Mouse (Mus musculus): ENCODE results near the gene Zfp523. TPM values are rescaled to one million over a fixed set of nuclear protein-coding genes. Genes with fewer than 3 reads are reported as not detected.

Gene Zfp523
- polyA plus RNA-seq, 1 experiment, result 71.9 TPM

- WGBS, result 95% methylated on average over 8 of the region's 8 CpGs
- no peak overlapping the region for H3K27ac ChIP-seq (ENCODE audit: insufficient read depth, low read length)
- 0 out of 2 replicates have a peak, but pooled peaks cover 8% of the 10 kb centered on the region for H3K4me1 ChIP-seq (ENCODE audit: control insufficient read depth, insufficient read depth, low read length)
These were observed 38.9 kb upstream of the Zfp523 start for GRCm38 (mm10) chr17:28138013-28138412.

GRCm38 (mm10) chr17:28138685-28139084 lies 38.2 kb upstream of the Zfp523 start:
- Histone ChIP-seq H3K27me3 (ENCODE audit: control insufficient read depth, insufficient read depth, low read length) (peaks cover 1% of the 10 kb centered on the region; the same call in 1 of the 2 replicates), H3K4me1 (ENCODE audit: control insufficient read depth, insufficient read depth, low read length) (0 out of 2 replicates have a peak, but pooled peaks cover 8% of the 10 kb centered on the region), H3K27ac (ENCODE audit: insufficient read depth, low read length) (no peak overlapping the region), H3K4me3 (replicated peaks; ENCODE audit: insufficient read depth, low read depth, low read length) (no peak overlapping the region)
- TF ChIP-seq POLR2A (IDR thresholded peaks at IDR 0.05; ENCODE audit: borderline replicate concordance, insufficient read depth, low read length) (no peak), CTCF (IDR thresholded peaks at IDR 0.05; ENCODE audit: borderline replicate concordance, insufficient read depth, low read depth, low read length) (no peak)
- DNase-seq, result no peak
- 79% methylated on average over 9 of the region's 9 CpGs for WGBS

More at GRCm38 (mm10) chr17:28138013-28138412, 38.9 kb upstream of the Zfp523 start:
- no peak overlapping the region for H3K4me3 ChIP-seq (replicated peaks; ENCODE audit: insufficient read depth, low read depth, low read length)
- no peak for DNase-seq
- H3K27me3 ChIP-seq (ENCODE audit: control insufficient read depth, insufficient read depth, low read length), result peaks cover 1% of the 10 kb centered on the region; the same call in 1 of the 2 replicates
- TF ChIP-seq CTCF (IDR thresholded peaks at IDR 0.05; ENCODE audit: borderline replicate concordance, insufficient read depth, low read depth, low read length) (no peak), POLR2A (IDR thresholded peaks at IDR 0.05; ENCODE audit: borderline replicate concordance, insufficient read depth, low read length) (no peak)

- no peak for DNase-seq
- Histone ChIP-seq H3K27ac (ENCODE audit: insufficient read depth, low read length) (no peak overlapping the region), H3K27me3 (ENCODE audit: control insufficient read depth, insufficient read depth, low read length) (peaks cover 1% of the 10 kb centered on the region; the same call in 1 of the 2 replicates), H3K4me3 (replicated peaks; ENCODE audit: insufficient read depth, low read depth, low read length) (no peak overlapping the region), H3K4me1 (ENCODE audit: control insufficient read depth, insufficient read depth, low read length) (0 out of 2 replicates have a peak, but pooled peaks cover 8% of the 10 kb centered on the region)
- no peak for TF ChIP-seq POLR2A (IDR thresholded peaks at IDR 0.05; ENCODE audit: borderline replicate concordance, insufficient read depth, low read length)
- no peak for TF ChIP-seq CTCF (IDR thresholded peaks at IDR 0.05; ENCODE audit: borderline replicate concordance, insufficient read depth, low read depth, low read length)
- WGBS, result 67% methylated on average over 13 of the region's 13 CpGs
These were observed 36.3 kb upstream of the Zfp523 start for GRCm38 (mm10) chr17:28140431-28141204.

GRCm38 (mm10) chr17:28141205-28141650 lies 35.7 kb upstream of the Zfp523 start:
- no peak overlapping the region for H3K27ac ChIP-seq (ENCODE audit: insufficient read depth, low read length)
- no peak overlapping the region for H3K4me3 ChIP-seq (replicated peaks; ENCODE audit: insufficient read depth, low read depth, low read length)
- TF ChIP-seq CTCF (IDR thresholded peaks at IDR 0.05; ENCODE audit: borderline replicate concordance, insufficient read depth, low read depth, low read length), result no peak
- TF ChIP-seq POLR2A (IDR thresholded peaks at IDR 0.05; ENCODE audit: borderline replicate concordance, insufficient read depth, low read length), result no peak
- WGBS, result 9% methylated on average over 15 of the region's 15 CpGs
- peaks cover 1% of the 10 kb centered on the region; the same call in 1 of the 2 replicates for H3K27me3 ChIP-seq (ENCODE audit: control insufficient read depth, insufficient read depth, low read length)
- no peak for DNase-seq
- H3K4me1 ChIP-seq (ENCODE audit: control insufficient read depth, insufficient read depth, low read length), result 0 out of 2 replicates have a peak, but pooled peaks cover 6% of the 10 kb centered on the region

GRCm38 (mm10) chr17:28141771-28142699 lies 34.9 kb upstream of the Zfp523 start, which contains the start of gene Scube3:
TSS of gene Scube3 (plus strand) at chr17:28142141.
- Histone ChIP-seq H3K4me1 (ENCODE audit: control insufficient read depth, insufficient read depth, low read length) (0 out of 2 replicates have a peak, but pooled peaks cover 3% of the 10 kb centered on the region), H3K27me3 (ENCODE audit: control insufficient read depth, insufficient read depth, low read length) (peaks cover 1% of the 10 kb centered on the region; the same call in 1 of the 2 replicates), H3K27ac (ENCODE audit: insufficient read depth, low read length) (no peak within 1 kb of the TSS), H3K4me3 (replicated peaks; ENCODE audit: insufficient read depth, low read depth, low read length) (peak within 1 kb of the TSS; percentile 27)
- TF ChIP-seq POLR2A (IDR thresholded peaks at IDR 0.05; ENCODE audit: borderline replicate concordance, insufficient read depth, low read length) (no peak), CTCF (IDR thresholded peaks at IDR 0.05; ENCODE audit: borderline replicate concordance, insufficient read depth, low read depth, low read length) (no peak)
- WGBS, result under 1% methylated on average over 95 of the region's 97 CpGs
- DNase-seq, result no peak

GRCm38 (mm10) chr17:28142700-28143610 lies 34.0 kb upstream of the Zfp523 start:
- Histone ChIP-seq H3K4me1 (ENCODE audit: control insufficient read depth, insufficient read depth, low read length) (peaks cover 7% of the 10 kb centered on the region), H3K4me3 (replicated peaks; ENCODE audit: insufficient read depth, low read depth, low read length) (peak overlapping the region; percentile 27), H3K27me3 (ENCODE audit: control insufficient read depth, insufficient read depth, low read length) (peaks cover 1% of the 10 kb centered on the region; the same call in 1 of the 2 replicates), H3K27ac (ENCODE audit: insufficient read depth, low read length) (no peak overlapping the region)
- no peak for DNase-seq
- no peak for TF ChIP-seq POLR2A (IDR thresholded peaks at IDR 0.05; ENCODE audit: borderline replicate concordance, insufficient read depth, low read length)
- TF ChIP-seq CTCF (IDR thresholded peaks at IDR 0.05; ENCODE audit: borderline replicate concordance, insufficient read depth, low read depth, low read length), result no peak
- WGBS, result 7% methylated on average over 33 of the region's 33 CpGs

Data from cerebellum, adult 2 months (tissue).